Mouse (Mus musculus): Measurements from ENCODE around the gene Sod1. TPM values are rescaled to one million over a fixed set of nuclear protein-coding genes. Genes with fewer than 3 reads are reported as not detected.

Gene Sod1
- total RNA-seq (2014; fragmentation: Nextera tagmentation) (376 and 389 TPM in 2 replicates), total RNA-seq (2017) (652 and 747 TPM in 2 replicates), polyA plus RNA-seq (2012) (609 and 629 TPM in 2 replicates)

DNA sequence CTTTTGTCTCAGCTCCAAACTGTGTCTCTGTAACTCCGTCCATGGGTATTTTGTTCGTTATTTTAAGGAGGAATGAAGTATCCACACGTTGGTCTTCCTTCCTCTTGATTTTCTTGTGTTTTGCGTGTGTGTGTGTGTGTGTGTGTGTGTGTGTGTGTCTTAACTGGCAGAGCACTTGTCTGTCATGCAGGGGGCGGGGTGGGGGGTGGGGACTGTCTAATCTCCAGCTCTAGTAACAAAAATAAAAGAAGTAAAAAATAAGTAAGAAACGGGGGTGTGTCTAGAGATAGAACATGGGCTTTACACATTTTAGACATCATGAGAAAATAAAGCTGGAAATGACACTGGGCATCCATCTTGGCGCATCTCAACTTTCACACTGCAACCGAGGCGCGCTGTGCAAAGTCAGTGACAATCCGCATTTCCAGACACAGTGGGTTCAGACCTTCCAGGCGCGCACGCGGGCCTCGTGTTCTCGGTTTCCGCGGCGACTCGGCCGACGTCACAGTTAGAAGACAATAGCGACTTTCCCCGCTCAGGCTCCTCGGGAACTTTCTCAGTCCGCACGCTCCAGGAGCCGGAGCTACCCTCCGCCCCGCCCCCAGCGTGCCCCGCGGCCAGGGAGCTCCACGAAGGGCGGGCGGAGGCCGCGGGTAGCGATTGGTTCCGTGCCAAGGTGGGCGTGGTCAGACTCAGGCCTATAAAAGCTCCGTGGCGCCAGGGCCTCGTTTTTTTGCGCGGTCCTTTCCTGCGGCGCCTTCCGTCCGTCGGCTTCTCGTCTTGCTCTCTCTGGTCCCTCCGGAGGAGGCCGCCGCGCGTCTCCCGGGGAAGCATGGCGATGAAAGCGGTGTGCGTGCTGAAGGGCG is at the start of gene Sod1:
Gene Sod1 (plus strand): TSS at position 729 of the 866 bp plus-strand sequence.
- Histone ChIP-seq H3K9me3 (replicated peaks) (no peaks in the 10 kb centered on the region), H3K4me1 (ENCODE audit: insufficient read depth, low read depth, low read length) (peaks cover 36% of the 10 kb centered on the region), H3K4me3 (ENCODE audit: low read depth, low read length) (peak within 1 kb of the TSS; percentile 88), H3K36me3 (replicated peaks) (peaks cover 31% of the 10 kb centered on the region), H3K27me3 (ENCODE audit: insufficient read depth, low read length) (no peaks in the 10 kb centered on the region)
- peak; percentile 88 for ATAC-seq (ENCODE audit: extremely low read depth, insufficient number of reproducible peaks, low FRiP score, poor library complexity, severe bottlenecking)
- DNase-seq (ENCODE audit: low spot score), result peak; percentile 91
- peak; percentile 76; the same call in 1 of the 2 replicates for TF ChIP-seq POLR2AphosphoS5 (IDR thresholded peaks at IDR 0.05; ENCODE audit: insufficient replicate concordance, low read depth, low read length)
- TF ChIP-seq CTCF (IDR thresholded peaks at IDR 0.05; ENCODE audit: low read depth, low read length), result no peak

DNA sequence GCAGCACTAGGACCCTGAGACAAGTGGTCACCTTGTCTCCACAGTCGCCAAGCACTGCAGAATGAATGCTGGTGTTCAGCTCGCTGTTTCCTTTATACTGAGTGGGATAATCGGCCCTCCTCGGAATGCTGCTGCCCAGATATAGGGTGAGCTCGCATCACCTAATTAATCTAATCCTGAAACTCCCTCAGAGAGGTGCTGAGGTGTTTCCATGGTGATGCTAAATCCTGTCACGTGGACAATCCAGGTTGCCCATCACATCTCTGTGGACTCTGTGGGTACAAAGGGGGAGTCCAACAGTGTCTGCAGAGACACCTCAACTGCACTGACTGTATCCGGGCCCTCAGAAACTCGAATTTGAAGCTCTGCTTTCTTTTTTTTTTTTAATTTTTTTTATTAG is 49.1 kb upstream of the Sod1 start:
- Histone ChIP-seq H3K9me3 (replicated peaks) (no peaks in the 10 kb centered on the region), H3K27me3 (ENCODE audit: insufficient read depth, low read length) (0 out of 2 replicates have a peak, but pooled peaks cover 3% of the 10 kb centered on the region), H3K36me3 (replicated peaks) (no peaks in the 10 kb centered on the region), H3K4me3 (ENCODE audit: low read depth, low read length) (no peak overlapping the region), H3K4me1 (ENCODE audit: insufficient read depth, low read depth, low read length) (peaks cover under 1% of the 10 kb centered on the region; the same call in 1 of the 2 replicates)
- ATAC-seq (ENCODE audit: extremely low read depth, insufficient number of reproducible peaks, low FRiP score, poor library complexity, severe bottlenecking) (no peak), DNase-seq (ENCODE audit: low spot score) (no peak)
- TF ChIP-seq GATA2 (IDR thresholded peaks at IDR 0.05; ENCODE audit: borderline replicate concordance, low read depth, low read length), result no peak
- no peak for TF ChIP-seq CTCF (IDR thresholded peaks at IDR 0.05; ENCODE audit: low read depth, low read length)
- TF ChIP-seq GATA1 (IDR thresholded peaks at IDR 0.05; ENCODE audit: borderline replicate concordance, low read length), result no peak
- TF ChIP-seq TAL1 (conservative IDR thresholded peaks at IDR 0.05; ENCODE audit: low read depth, low read length), result no peak
- no peak for TF ChIP-seq POLR2AphosphoS5 (IDR thresholded peaks at IDR 0.05; ENCODE audit: insufficient replicate concordance, low read depth, low read length)

DNA sequence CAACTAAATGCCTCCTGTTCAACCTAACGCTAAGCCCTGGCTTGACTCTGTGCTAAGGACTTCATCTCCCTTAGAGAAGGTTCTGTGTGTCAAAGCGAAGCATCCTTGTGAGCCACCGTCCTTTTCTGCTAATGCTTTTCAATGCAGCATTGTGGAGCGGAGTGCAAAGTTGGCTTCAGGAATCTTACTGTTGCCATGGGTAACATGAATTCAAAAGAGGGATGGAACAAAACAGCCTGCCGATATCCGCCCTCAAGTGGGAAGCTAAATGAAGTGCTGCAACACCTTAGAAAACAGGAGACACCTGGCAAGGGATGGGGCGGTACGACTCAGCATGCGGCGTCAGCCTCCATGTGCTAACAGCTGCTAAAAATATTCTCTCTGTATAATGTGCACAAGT is 44.1 kb upstream of the Sod1 start:
- no peak for DNase-seq (ENCODE audit: low spot score)
- ATAC-seq (ENCODE audit: extremely low read depth, insufficient number of reproducible peaks, low FRiP score, poor library complexity, severe bottlenecking), result no peak
- Histone ChIP-seq H3K4me1 (ENCODE audit: insufficient read depth, low read depth, low read length) (peaks cover 5% of the 10 kb centered on the region; the same call in 1 of the 2 replicates), H3K36me3 (replicated peaks) (no peaks in the 10 kb centered on the region), H3K9me3 (replicated peaks) (no peaks in the 10 kb centered on the region), H3K27me3 (ENCODE audit: insufficient read depth, low read length) (0 out of 2 replicates have a peak, but pooled peaks cover 3% of the 10 kb centered on the region), H3K4me3 (ENCODE audit: low read depth, low read length) (no peak overlapping the region)
- TF ChIP-seq GATA2 (IDR thresholded peaks at IDR 0.05; ENCODE audit: borderline replicate concordance, low read depth, low read length) (no peak), CTCF (IDR thresholded peaks at IDR 0.05; ENCODE audit: low read depth, low read length) (no peak), POLR2AphosphoS5 (IDR thresholded peaks at IDR 0.05; ENCODE audit: insufficient replicate concordance, low read depth, low read length) (no peak), TAL1 (conservative IDR thresholded peaks at IDR 0.05; ENCODE audit: low read depth, low read length) (no peak), GATA1 (IDR thresholded peaks at IDR 0.05; ENCODE audit: borderline replicate concordance, low read length) (no peak)

DNA sequence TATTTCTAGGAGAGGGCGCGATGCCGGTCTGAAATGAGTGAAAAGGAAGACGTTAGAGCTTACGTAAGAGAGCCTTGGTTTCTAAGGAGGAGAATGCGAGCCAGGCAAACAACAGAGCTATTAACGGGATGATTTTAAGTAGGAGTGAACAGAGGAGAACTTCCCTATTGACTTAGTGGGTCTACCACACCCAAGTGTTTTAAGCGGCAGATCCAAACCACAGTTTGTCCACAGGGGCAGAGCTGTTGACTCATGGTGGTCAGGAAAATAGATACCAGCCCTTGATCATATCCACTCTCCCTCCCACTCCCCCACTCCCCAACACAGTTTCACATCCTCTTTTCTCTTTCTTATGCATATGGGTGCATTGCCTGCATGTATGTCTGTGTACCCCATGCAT is 43.1 kb upstream of the Sod1 start:
- H3K4me3 ChIP-seq (ENCODE audit: low read depth, low read length), result no peak overlapping the region
- ATAC-seq (ENCODE audit: extremely low read depth, insufficient number of reproducible peaks, low FRiP score, poor library complexity, severe bottlenecking), result peak; percentile 59
- TF ChIP-seq GATA1 (IDR thresholded peaks at IDR 0.05; ENCODE audit: borderline replicate concordance, low read length) (no peak), TAL1 (conservative IDR thresholded peaks at IDR 0.05; ENCODE audit: low read depth, low read length) (no peak), POLR2AphosphoS5 (IDR thresholded peaks at IDR 0.05; ENCODE audit: insufficient replicate concordance, low read depth, low read length) (no peak), GATA2 (IDR thresholded peaks at IDR 0.05; ENCODE audit: borderline replicate concordance, low read depth, low read length) (no peak), CTCF (IDR thresholded peaks at IDR 0.05; ENCODE audit: low read depth, low read length) (no peak)

DNA sequence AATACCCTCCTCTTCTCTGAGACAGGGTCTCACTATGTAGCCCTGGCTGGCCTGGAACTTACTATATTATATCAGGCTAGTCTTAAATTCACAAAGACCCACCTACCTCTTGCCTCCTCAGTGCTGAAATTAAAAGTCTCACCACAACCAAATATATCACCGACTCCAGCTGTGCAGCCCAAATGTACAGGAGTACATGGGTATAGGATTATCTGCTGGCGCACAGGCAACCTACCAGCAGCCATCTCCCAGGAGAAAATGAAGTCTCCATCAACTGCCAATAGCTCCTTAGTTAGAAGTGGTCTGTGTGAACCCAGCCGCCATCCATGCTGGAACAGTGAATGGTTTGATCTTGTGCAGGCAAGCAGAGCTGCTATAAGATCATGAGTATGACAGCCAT is 42.1 kb upstream of the Sod1 start:
- no peaks in the 10 kb centered on the region; the same call in 1 of the 2 replicates for H3K9me3 ChIP-seq (replicated peaks)
- ATAC-seq (ENCODE audit: extremely low read depth, insufficient number of reproducible peaks, low FRiP score, poor library complexity, severe bottlenecking) (no peak), DNase-seq (ENCODE audit: low spot score) (no peak)
- no peaks in the 10 kb centered on the region for H3K27me3 ChIP-seq (ENCODE audit: insufficient read depth, low read length)
- TF ChIP-seq GATA1 (IDR thresholded peaks at IDR 0.05; ENCODE audit: borderline replicate concordance, low read length), result no peak
- no peak for TF ChIP-seq GATA2 (IDR thresholded peaks at IDR 0.05; ENCODE audit: borderline replicate concordance, low read depth, low read length)
- TF ChIP-seq TAL1 (conservative IDR thresholded peaks at IDR 0.05; ENCODE audit: low read depth, low read length), result no peak
- TF ChIP-seq POLR2AphosphoS5 (IDR thresholded peaks at IDR 0.05; ENCODE audit: insufficient replicate concordance, low read depth, low read length), result no peak
- no peak for TF ChIP-seq CTCF (IDR thresholded peaks at IDR 0.05; ENCODE audit: low read depth, low read length)
- H3K4me3 ChIP-seq (ENCODE audit: low read depth, low read length), result no peak overlapping the region
- H3K4me1 ChIP-seq (ENCODE audit: insufficient read depth, low read depth, low read length), result peaks cover 5% of the 10 kb centered on the region; the same call in 1 of the 2 replicates
- H3K36me3 ChIP-seq (replicated peaks), result no peaks in the 10 kb centered on the region

More for the DNA sequence above, 43.1 kb upstream of the Sod1 start:
- no peaks in the 10 kb centered on the region for H3K36me3 ChIP-seq (replicated peaks)
- H3K27me3 ChIP-seq (ENCODE audit: insufficient read depth, low read length), result 0 out of 2 replicates have a peak, but pooled peaks cover 3% of the 10 kb centered on the region
- DNase-seq (ENCODE audit: low spot score), result no peak
- H3K4me1 ChIP-seq (ENCODE audit: insufficient read depth, low read depth, low read length), result peaks cover 5% of the 10 kb centered on the region; the same call in 1 of the 2 replicates
- no peaks in the 10 kb centered on the region; the same call in 1 of the 2 replicates for H3K9me3 ChIP-seq (replicated peaks)

DNA sequence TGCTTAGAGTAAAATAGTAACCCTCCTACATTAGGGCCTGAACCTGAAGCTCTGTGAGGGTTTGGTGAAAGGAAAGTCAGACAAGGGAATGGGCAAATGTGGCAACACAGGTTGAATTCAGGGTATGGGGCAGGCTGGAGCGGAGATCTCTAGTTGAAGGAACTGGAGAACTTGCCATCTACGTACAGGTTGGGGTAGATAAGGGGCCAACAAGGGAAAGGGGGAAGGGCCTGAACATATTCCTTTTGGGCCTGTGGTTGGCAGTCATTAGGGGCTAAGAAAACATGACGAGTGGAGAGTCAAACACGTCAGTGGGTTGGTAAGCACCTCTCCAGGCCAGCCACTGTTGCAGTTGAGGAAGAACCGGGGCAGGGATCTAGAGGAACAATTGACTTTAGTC is 40.7 kb upstream of the Sod1 start:
- H3K27me3 ChIP-seq (ENCODE audit: insufficient read depth, low read length), result no peaks in the 10 kb centered on the region
- ATAC-seq (ENCODE audit: extremely low read depth, insufficient number of reproducible peaks, low FRiP score, poor library complexity, severe bottlenecking) (no peak), DNase-seq (ENCODE audit: low spot score) (no peak)
- no peak overlapping the region for H3K4me3 ChIP-seq (ENCODE audit: low read depth, low read length)
- no peaks in the 10 kb centered on the region; the same call in 1 of the 2 replicates for H3K9me3 ChIP-seq (replicated peaks)
- no peaks in the 10 kb centered on the region for H3K36me3 ChIP-seq (replicated peaks)
- TF ChIP-seq POLR2AphosphoS5 (IDR thresholded peaks at IDR 0.05; ENCODE audit: insufficient replicate concordance, low read depth, low read length), result no peak
- no peak for TF ChIP-seq TAL1 (conservative IDR thresholded peaks at IDR 0.05; ENCODE audit: low read depth, low read length)
- TF ChIP-seq GATA2 (IDR thresholded peaks at IDR 0.05; ENCODE audit: borderline replicate concordance, low read depth, low read length), result no peak
- TF ChIP-seq CTCF (IDR thresholded peaks at IDR 0.05; ENCODE audit: low read depth, low read length), result no peak
- TF ChIP-seq GATA1 (IDR thresholded peaks at IDR 0.05; ENCODE audit: borderline replicate concordance, low read length), result no peak
- H3K4me1 ChIP-seq (ENCODE audit: insufficient read depth, low read depth, low read length), result peaks cover 5% of the 10 kb centered on the region; the same call in 1 of the 2 replicates
